Mouse (Mus musculus): Measurements from ENCODE around the gene Rabep1. TPM values are rescaled to one million over a fixed set of nuclear protein-coding genes. Genes with fewer than 3 reads are reported as not detected.

Rabep1 gene
- polyA plus RNA-seq, 1 experiment from 2014 or later: 30.5 TPM

- WGBS: 36% methylated on average over 17 of the region's 17 CpGs
- ATAC-seq (replicated peaks; ENCODE audit: low FRiP score, low TSS enrichment, low read depth) (0 out of 2 replicates have a peak, but pooled peaks have one; percentile 50), DNase-seq (ENCODE audit: low spot score) (peak; percentile 66)
- H3K4me2 ChIP-seq (ENCODE audit: low read length): peak overlapping the region; percentile 20; the same call in 1 of the 2 replicates
- H3K9ac ChIP-seq (ENCODE audit: low read length): no peak overlapping the region
- 0 out of 2 replicates have a peak overlapping the region, but pooled peaks have one; percentile 51 for H3K27ac ChIP-seq (ENCODE audit: low read depth)
- no peaks in the 10 kb centered on the region for H3K36me3 ChIP-seq (ENCODE audit: control insufficient read depth, insufficient read depth, low read length)
- no peaks in the 10 kb centered on the region for H3K9me3 ChIP-seq (ENCODE audit: control insufficient read depth, low read length)
- H3K4me1 ChIP-seq (replicated peaks; ENCODE audit: control insufficient read depth, insufficient read depth, low read length): peaks cover 7% of the 10 kb centered on the region; the same call in 1 of the 2 replicates
- no peak overlapping the region for H3K4me3 ChIP-seq (ENCODE audit: low read depth, low read length)
- H3K27me3 ChIP-seq (replicated peaks; ENCODE audit: control insufficient read depth, insufficient read depth, low read length): no peaks in the 10 kb centered on the region
Measured at GRCm38 (mm10) chr11:70821728-70822591, 22.6 kb upstream of the Rabep1 start.

GRCm38 (mm10) chr11:70826207-70826606 is 18.4 kb upstream of the Rabep1 start:
- Histone ChIP-seq H3K27me3 (replicated peaks; ENCODE audit: control insufficient read depth, insufficient read depth, low read length) (no peaks in the 10 kb centered on the region), H3K4me1 (replicated peaks; ENCODE audit: control insufficient read depth, insufficient read depth, low read length) (peaks cover 7% of the 10 kb centered on the region; the same call in 1 of the 2 replicates), H3K9ac (ENCODE audit: low read length) (no peak overlapping the region), H3K9me3 (ENCODE audit: control insufficient read depth, low read length) (no peaks in the 10 kb centered on the region), H3K36me3 (ENCODE audit: control insufficient read depth, insufficient read depth, low read length) (no peaks in the 10 kb centered on the region), H3K27ac (ENCODE audit: low read depth) (no peak overlapping the region), H3K4me2 (ENCODE audit: low read length) (no peak overlapping the region), H3K4me3 (ENCODE audit: low read depth, low read length) (no peak overlapping the region)
- ATAC-seq (replicated peaks; ENCODE audit: low FRiP score, low TSS enrichment, low read depth) (no peak), DNase-seq (ENCODE audit: low spot score) (no peak)
- 92% methylated on average over 2 of the region's 2 CpGs for WGBS

GRCm38 (mm10) chr11:70828975-70829615 is 15.5 kb upstream of the Rabep1 start:
- Histone ChIP-seq H3K4me1 (replicated peaks; ENCODE audit: control insufficient read depth, insufficient read depth, low read length) (no peaks in the 10 kb centered on the region), H3K36me3 (ENCODE audit: control insufficient read depth, insufficient read depth, low read length) (no peaks in the 10 kb centered on the region), H3K4me2 (ENCODE audit: low read length) (no peak overlapping the region), H3K4me3 (ENCODE audit: low read depth, low read length) (no peak overlapping the region), H3K27me3 (replicated peaks; ENCODE audit: control insufficient read depth, insufficient read depth, low read length) (no peaks in the 10 kb centered on the region), H3K9ac (ENCODE audit: low read length) (no peak overlapping the region), H3K9me3 (ENCODE audit: control insufficient read depth, low read length) (no peaks in the 10 kb centered on the region), H3K27ac (ENCODE audit: low read depth) (no peak overlapping the region)
- WGBS: 76% methylated on average over 11 of the region's 11 CpGs
- no peak for DNase-seq (ENCODE audit: low spot score)
- no peak for ATAC-seq (replicated peaks; ENCODE audit: low FRiP score, low TSS enrichment, low read depth)

GRCm38 (mm10) chr11:70831201-70831600 is 13.4 kb upstream of the Rabep1 start:
- H3K4me2 ChIP-seq (ENCODE audit: low read length): no peak overlapping the region
- H3K4me1 ChIP-seq (replicated peaks; ENCODE audit: control insufficient read depth, insufficient read depth, low read length): no peaks in the 10 kb centered on the region
- no peak overlapping the region for H3K27ac ChIP-seq (ENCODE audit: low read depth)
- no peaks in the 10 kb centered on the region for H3K9me3 ChIP-seq (ENCODE audit: control insufficient read depth, low read length)
- DNase-seq (ENCODE audit: low spot score) (no peak), ATAC-seq (replicated peaks; ENCODE audit: low FRiP score, low TSS enrichment, low read depth) (no peak)
- H3K36me3 ChIP-seq (ENCODE audit: control insufficient read depth, insufficient read depth, low read length): no peaks in the 10 kb centered on the region
- no peak overlapping the region for H3K9ac ChIP-seq (ENCODE audit: low read length)
- no peaks in the 10 kb centered on the region for H3K27me3 ChIP-seq (replicated peaks; ENCODE audit: control insufficient read depth, insufficient read depth, low read length)
- no peak overlapping the region for H3K4me3 ChIP-seq (ENCODE audit: low read depth, low read length)
- 64% methylated on average over 3 of the region's 3 CpGs for WGBS

GRCm38 (mm10) chr11:70833408-70833807 is 11.2 kb upstream of the Rabep1 start:
- Histone ChIP-seq H3K4me1 (replicated peaks; ENCODE audit: control insufficient read depth, insufficient read depth, low read length) (no peaks in the 10 kb centered on the region), H3K27ac (ENCODE audit: low read depth) (no peak overlapping the region), H3K27me3 (replicated peaks; ENCODE audit: control insufficient read depth, insufficient read depth, low read length) (no peaks in the 10 kb centered on the region), H3K9me3 (ENCODE audit: control insufficient read depth, low read length) (no peaks in the 10 kb centered on the region), H3K4me2 (ENCODE audit: low read length) (no peak overlapping the region), H3K36me3 (ENCODE audit: control insufficient read depth, insufficient read depth, low read length) (no peaks in the 10 kb centered on the region), H3K4me3 (ENCODE audit: low read depth, low read length) (no peak overlapping the region), H3K9ac (ENCODE audit: low read length) (no peak overlapping the region)
- ATAC-seq (replicated peaks; ENCODE audit: low FRiP score, low TSS enrichment, low read depth): no peak
- DNase-seq (ENCODE audit: low spot score): no peak

GRCm38 (mm10) chr11:70833831-70834230 is 10.7 kb upstream of the Rabep1 start:
- Histone ChIP-seq H3K4me2 (ENCODE audit: low read length) (no peak overlapping the region), H3K4me3 (ENCODE audit: low read depth, low read length) (no peak overlapping the region), H3K4me1 (replicated peaks; ENCODE audit: control insufficient read depth, insufficient read depth, low read length) (no peaks in the 10 kb centered on the region), H3K9ac (ENCODE audit: low read length) (no peak overlapping the region), H3K27ac (ENCODE audit: low read depth) (no peak overlapping the region), H3K9me3 (ENCODE audit: control insufficient read depth, low read length) (no peaks in the 10 kb centered on the region), H3K36me3 (ENCODE audit: control insufficient read depth, insufficient read depth, low read length) (no peaks in the 10 kb centered on the region), H3K27me3 (replicated peaks; ENCODE audit: control insufficient read depth, insufficient read depth, low read length) (no peaks in the 10 kb centered on the region)
- ATAC-seq (replicated peaks; ENCODE audit: low FRiP score, low TSS enrichment, low read depth): no peak
- WGBS: 79% methylated on average over 3 of the region's 3 CpGs
- DNase-seq (ENCODE audit: low spot score): no peak

GRCm38 (mm10) chr11:70835381-70835831 is 9.2 kb upstream of the Rabep1 start:
- no peak overlapping the region for H3K27ac ChIP-seq (ENCODE audit: low read depth)
- H3K9me3 ChIP-seq (ENCODE audit: control insufficient read depth, low read length): no peaks in the 10 kb centered on the region
- DNase-seq (ENCODE audit: low spot score): no peak
- no peak for ATAC-seq (replicated peaks; ENCODE audit: low FRiP score, low TSS enrichment, low read depth)
- 66% methylated on average over 6 of the region's 6 CpGs for WGBS
- no peaks in the 10 kb centered on the region for H3K4me1 ChIP-seq (replicated peaks; ENCODE audit: control insufficient read depth, insufficient read depth, low read length)
- no peaks in the 10 kb centered on the region for H3K27me3 ChIP-seq (replicated peaks; ENCODE audit: control insufficient read depth, insufficient read depth, low read length)
- no peak overlapping the region for H3K4me3 ChIP-seq (ENCODE audit: low read depth, low read length)
- no peak overlapping the region for H3K9ac ChIP-seq (ENCODE audit: low read length)
- H3K4me2 ChIP-seq (ENCODE audit: low read length): no peak overlapping the region
- H3K36me3 ChIP-seq (ENCODE audit: control insufficient read depth, insufficient read depth, low read length): no peaks in the 10 kb centered on the region

- 89% methylated on average over 3 of the region's 3 CpGs for whole genome bisulfite sequencing
- Histone ChIP-seq H3K4me2 (ENCODE audit: low read length) (no peak overlapping the region), H3K4me3 (ENCODE audit: low read depth, low read length) (no peak overlapping the region), H3K27me3 (replicated peaks; ENCODE audit: control insufficient read depth, insufficient read depth, low read length) (no peaks in the 10 kb centered on the region), H3K9me3 (ENCODE audit: control insufficient read depth, low read length) (no peaks in the 10 kb centered on the region), H3K9ac (ENCODE audit: low read length) (no peak overlapping the region), H3K4me1 (replicated peaks; ENCODE audit: control insufficient read depth, insufficient read depth, low read length) (no peaks in the 10 kb centered on the region), H3K27ac (ENCODE audit: low read depth) (no peak overlapping the region), H3K36me3 (ENCODE audit: control insufficient read depth, insufficient read depth, low read length) (no peaks in the 10 kb centered on the region)
- DNase-seq (ENCODE audit: low spot score): no peak
- ATAC-seq (replicated peaks; ENCODE audit: low FRiP score, low TSS enrichment, low read depth): no peak
Measured at GRCm38 (mm10) chr11:70837031-70837430, 7.5 kb upstream of the Rabep1 start.
